Mouse (Mus musculus): ENCODE data around the gene Cldn34b4. TPM values are rescaled to one million over a fixed set of nuclear protein-coding genes. Genes with fewer than 3 reads are reported as not detected.

The Cldn34b4 gene
- not detected in 2 replicates for polyA plus RNA-seq (2012; ENCODE audit: insufficient read depth, insufficient read length, low replicate concordance, missing spikeins)

DNA sequence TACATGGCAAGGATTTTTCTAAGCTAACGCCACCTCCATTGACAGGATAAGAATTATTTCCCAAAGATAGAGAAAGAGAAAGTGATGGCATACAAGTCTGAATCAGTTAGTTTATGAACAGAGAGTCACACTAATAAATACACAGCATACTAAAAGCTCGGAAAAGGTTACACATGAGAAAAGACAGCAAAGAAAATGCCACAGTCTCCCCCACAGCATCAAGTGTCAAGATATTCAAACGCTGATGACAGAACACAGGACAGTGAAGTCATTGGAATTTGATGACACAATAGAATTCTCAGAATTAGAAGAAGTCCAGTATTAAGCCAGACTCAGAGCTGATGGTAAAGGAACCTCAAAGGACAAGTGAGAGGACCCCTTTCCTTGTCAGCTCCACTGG, at the start of gene Cldn34b4:
TSS of gene Cldn34b4 (plus strand) at position 301 of the 400 bp plus-strand sequence.
- Histone ChIP-seq H3K27ac (ENCODE audit: insufficient read depth, low read depth, low read length) (no peak within 1 kb of the TSS), H3K4me3 (ENCODE audit: insufficient read depth, low read depth, low read length) (no peak within 1 kb of the TSS), H3K4me1 (ENCODE audit: control insufficient read depth, insufficient read depth, low read length) (no peaks in the 10 kb centered on the region)
- 84% methylated on average over 3 of the region's 3 CpGs for WGBS
- TF ChIP-seq CTCF (IDR thresholded peaks at IDR 0.05; ENCODE audit: insufficient read depth, low read depth, low read length) (no peak), POLR2A (IDR thresholded peaks at IDR 0.05; ENCODE audit: insufficient read depth, low read depth, low read length) (no peak)

Other genes starting within 250 kb of the Cldn34b4 start
- gene Cldn34b3, start 129.0 kb upstream of the Cldn34b4 start, polyA plus RNA-seq (2012; ENCODE audit: insufficient read depth, insufficient read length, low replicate concordance, missing spikeins): not detected in 2 replicates
- not detected in 2 replicates for gene Cldn34d, start 209.6 kb downstream of the Cldn34b4 start, polyA plus RNA-seq (2012; ENCODE audit: insufficient read depth, insufficient read length, low replicate concordance, missing spikeins)

All from olfactory bulb, adult 2 months (tissue).